Mouse (Mus musculus) ES-E14 (cell line): Measurements from ENCODE around the gene 4933430I17Rik. TPM values are rescaled to one million over a fixed set of nuclear protein-coding genes. Genes with fewer than 3 reads are reported as not detected.

ENCODE experiments used
- DNase-seq: peaks from one replicate; pipeline ENCODE4 v3.0.0-alpha.2; 2013; ENCODE audit warnings: low read depth, low spot score
- H3K27ac ChIP-seq: 2 replicates; pipeline ENCODE4 v1.5.1; 2012; ENCODE audit warnings: low read depth, mild to moderate bottlenecking, low read length, moderate library complexity, mixed read lengths; ENCODE audit not compliant: poor library complexity, insufficient read depth, severe bottlenecking
- H3K36me3 ChIP-seq: 2 replicates; pipeline ENCODE4 v1.6.1; 2012; ENCODE audit warnings: mild to moderate bottlenecking, low read length, moderate library complexity, mixed read lengths; ENCODE audit not compliant: control insufficient read depth, poor library complexity, insufficient read depth, severe bottlenecking
- H3K4me1 ChIP-seq, 2 experiments: fragments of 150-350 bp in 1 of 2; sonication (generic) in 1 of 2; 2 replicates each; pipeline ENCODE4 v1.6.1; 2012; ENCODE audit warnings: low read length in 2 of 2, mild to moderate bottlenecking in 1 of 2, mixed read lengths in 1 of 2; ENCODE audit not compliant: control insufficient read depth in 2 of 2, insufficient read depth in 2 of 2, poor library complexity in 1 of 2
- H3K4me3 ChIP-seq, 2 experiments: fragments of 150-350 bp in 1 of 2; sonication (generic) in 1 of 2; 2 replicates each; pipeline ENCODE4 v1.5.1; 2012; ENCODE audit warnings: low read length in 2 of 2, low read depth in 1 of 2, mild to moderate bottlenecking in 1 of 2, mixed read lengths in 1 of 2; ENCODE audit not compliant: insufficient read depth in 1 of 2, poor library complexity in 1 of 2, severe bottlenecking in 1 of 2
- H3K9ac ChIP-seq: 2 replicates; pipeline ENCODE4 v1.6.1; 2012; ENCODE audit warnings: low read depth, mild to moderate bottlenecking, low read length, mixed read lengths; ENCODE audit not compliant: poor library complexity, insufficient read depth, severe bottlenecking
- H3K9me3 ChIP-seq: fragments of 150-350 bp; sonication (generic); 2 replicates; pipeline ENCODE4 v1.6.1; 2012; ENCODE audit warnings: low read depth, mild to moderate bottlenecking, low read length; ENCODE audit not compliant: control insufficient read depth, insufficient read depth
- CHD2 ChIP-seq: IDR thresholded peaks from 2 replicates; pipeline ENCODE4 v1.6.1; 2014; ENCODE audit warnings: mild to moderate bottlenecking, low read depth, low read length, inconsistent platforms
- HCFC1 ChIP-seq: IDR thresholded peaks from 2 replicates; pipeline ENCODE4 v1.6.1; 2012; ENCODE audit warnings: low read length, inconsistent platforms, borderline replicate concordance; ENCODE audit not compliant: insufficient read depth
- MAFK ChIP-seq: IDR thresholded peaks from 2 replicates; pipeline ENCODE4 v1.6.1; 2014; ENCODE audit warnings: mild to moderate bottlenecking, low read depth, low read length, inconsistent platforms; ENCODE audit not compliant: insufficient read depth
- ZC3H11A ChIP-seq: IDR thresholded peaks from 2 replicates; pipeline ENCODE4 v1.6.1; 2012; ENCODE audit warnings: low read depth, mild to moderate bottlenecking, inconsistent platforms, low read length, borderline replicate concordance
- ZNF384 ChIP-seq: IDR thresholded peaks from 2 replicates; pipeline ENCODE4 v1.6.1; 2012; ENCODE audit warnings: low read depth, low read length, inconsistent platforms
- in situ Hi-C, 2 experiments: fragments of 600-800 bp; cut with MboI; formaldehyde crosslinking; loops; one replicate each; pipeline ENCODE4 v1.15.1; 2025; ENCODE audit warnings: low sequenced_read_pairs in 2 of 2, inconsistent platforms in 1 of 2; ENCODE audit not compliant: unreplicated experiment in 2 of 2
- total RNA-seq: library from RNA; depleted of rRNA; stranded (reverse); fragments of 300-350 nt; gene quantifications from 2 replicates; pipeline ENCODE4 v1.2.3, GENCODE M21; 2012

Gene 4933430I17Rik
- total RNA-seq, 1 experiment = 0.27 TPM

GRCm38 (mm10) chr4:62543782-62544181 lies 18.6 kb downstream of the 4933430I17Rik start:
- no peak overlapping the region for H3K9ac ChIP-seq
- no peak overlapping the region for H3K27ac ChIP-seq
- in situ Hi-C loops = no loop called here
- no peaks in the 10 kb centered on the region for H3K9me3 ChIP-seq
- H3K36me3 ChIP-seq = no peaks in the 10 kb centered on the region
- H3K4me1 ChIP-seq = no peaks in the 10 kb centered on the region
- TF ChIP-seq HCFC1 (no peak), MAFK (no peak), ZNF384 (no peak), CHD2 (no peak), ZC3H11A (no peak)
- no peak for DNase-seq
- H3K4me3 ChIP-seq = no peak overlapping the region

GRCm38 (mm10) chr4:62544801-62545200 lies 19.6 kb downstream of the 4933430I17Rik start:
- in situ Hi-C loops = no loop called here
- no peak for DNase-seq
- TF ChIP-seq ZNF384 = no peak
- TF ChIP-seq MAFK = no peak
- no peak for TF ChIP-seq HCFC1
- no peak for TF ChIP-seq ZC3H11A
- no peak for TF ChIP-seq CHD2
- Histone ChIP-seq H3K9ac (no peak overlapping the region), H3K9me3 (no peaks in the 10 kb centered on the region), H3K36me3 (no peaks in the 10 kb centered on the region), H3K4me1 (no peaks in the 10 kb centered on the region), H3K4me3 (no peak overlapping the region), H3K27ac (no peak overlapping the region)

GRCm38 (mm10) chr4:62551966-62552365 lies 26.8 kb downstream of the 4933430I17Rik start:
- no peak overlapping the region for H3K27ac ChIP-seq
- no peaks in the 10 kb centered on the region for H3K4me1 ChIP-seq
- H3K36me3 ChIP-seq = no peaks in the 10 kb centered on the region
- no peak for DNase-seq
- no peak overlapping the region for H3K4me3 ChIP-seq
- no peaks in the 10 kb centered on the region for H3K9me3 ChIP-seq
- TF ChIP-seq CHD2 (no peak), MAFK (no peak), ZC3H11A (no peak), HCFC1 (no peak), ZNF384 (no peak)
- H3K9ac ChIP-seq = no peak overlapping the region
- in situ Hi-C loops = loop anchor here (25.0 kb wide), 1 partner anchor 210 kb away; no protein-coding TSS in a partner anchor

GRCm38 (mm10) chr4:62557436-62557835 lies 32.3 kb downstream of the 4933430I17Rik start:
- H3K27ac ChIP-seq = no peak overlapping the region
- no peak for TF ChIP-seq ZNF384
- no peak for TF ChIP-seq CHD2
- no peak for TF ChIP-seq HCFC1
- TF ChIP-seq ZC3H11A = no peak
- no peak for TF ChIP-seq MAFK
- no peaks in the 10 kb centered on the region for H3K36me3 ChIP-seq
- H3K4me1 ChIP-seq = no peaks in the 10 kb centered on the region
- in situ Hi-C loops = loop anchor here (5.0 to 25.0 kb wide), 2 partner anchors 135 to 205 kb away; no protein-coding TSS in a partner anchor
- H3K9ac ChIP-seq = no peak overlapping the region
- no peak for DNase-seq
- H3K4me3 ChIP-seq = no peak overlapping the region
- H3K9me3 ChIP-seq = no peaks in the 10 kb centered on the region

GRCm38 (mm10) chr4:62559797-62560329 lies 34.7 kb downstream of the 4933430I17Rik start, which contains the start of gene Rgs3:
Gene Rgs3, plus strand, starts transcription at chr4:62559847.
- in situ Hi-C loops = loop anchor here (5.0 to 25.0 kb wide), 3 partner anchors 132 to 202 kb away; no protein-coding TSS in a partner anchor
- no peak within 1 kb of the TSS for H3K4me3 ChIP-seq
- no peak within 1 kb of the TSS for H3K9ac ChIP-seq
- no peaks in the 10 kb centered on the region for H3K9me3 ChIP-seq
- no peak within 1 kb of the TSS for H3K27ac ChIP-seq
- TF ChIP-seq ZNF384 (no peak), CHD2 (no peak), ZC3H11A (no peak), MAFK (no peak), HCFC1 (no peak)
- no peak for DNase-seq
- no peaks in the 10 kb centered on the region for H3K4me1 ChIP-seq
- H3K36me3 ChIP-seq = no peaks in the 10 kb centered on the region
